Mouse (Mus musculus): Measurements from ENCODE around the gene Spty2d1. TPM values are rescaled to one million over a fixed set of nuclear protein-coding genes. Genes with fewer than 3 reads are reported as not detected.

The Spty2d1 gene
- polyA plus RNA-seq, 1 experiment from 2014 or later, result 12.3 TPM

DNA sequence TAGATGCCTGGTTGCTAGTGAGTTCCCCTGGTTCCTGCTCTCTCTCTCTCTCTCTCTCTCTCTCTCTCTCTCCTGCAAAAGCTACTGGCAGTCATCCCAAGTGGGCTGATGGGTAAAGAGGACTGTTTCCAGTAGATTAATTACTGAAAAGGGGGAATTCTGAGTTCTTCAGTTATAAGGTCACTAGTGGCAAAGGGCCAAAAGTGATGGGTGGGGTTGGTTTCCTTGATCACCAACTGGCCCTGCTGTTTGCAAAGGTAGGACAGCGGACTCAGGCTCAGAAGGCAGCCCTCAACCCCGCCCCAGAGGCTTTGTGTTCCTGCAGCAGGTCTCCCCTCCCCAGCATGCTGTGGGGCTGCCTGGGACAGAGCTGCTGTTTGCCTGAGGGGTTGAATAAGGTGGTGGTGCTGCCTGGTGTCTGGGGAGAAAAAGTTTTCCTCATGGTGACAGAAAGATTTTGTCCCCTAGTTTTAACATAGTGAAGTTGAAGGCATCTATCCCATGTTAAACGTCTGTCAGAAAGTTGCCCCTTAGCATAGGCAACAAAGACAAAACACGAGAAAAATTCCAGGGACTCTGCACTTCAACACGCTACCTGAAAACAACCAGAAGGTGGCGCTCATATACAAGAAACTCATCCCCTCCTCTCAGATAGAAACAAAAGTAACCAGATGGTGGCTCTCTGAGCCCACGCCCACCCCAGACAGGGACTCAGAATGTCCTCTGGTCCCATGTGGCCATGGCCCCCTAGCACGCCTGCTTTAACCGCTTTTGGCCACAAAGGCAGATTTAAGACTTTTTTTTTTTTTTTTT, 45.2 kb downstream of the Spty2d1 start:
- H3K9me3 ChIP-seq (ENCODE audit: control insufficient read depth, low read length), result no peaks in the 10 kb centered on the region
- no peaks in the 10 kb centered on the region for H3K36me3 ChIP-seq (ENCODE audit: control insufficient read depth, insufficient read depth, low read length)
- H3K27ac ChIP-seq (ENCODE audit: low read depth, low read length), result no peak overlapping the region
- no peak overlapping the region for H3K4me2 ChIP-seq (replicated peaks; ENCODE audit: low read depth, low read length)
- no peaks in the 10 kb centered on the region for H3K4me1 ChIP-seq (replicated peaks; ENCODE audit: control insufficient read depth, insufficient read depth, low read length)
- ATAC-seq (ENCODE audit: low FRiP score) (peak; percentile 84), DNase-seq (ENCODE audit: low spot score) (peak; percentile 90)
- peaks cover 3% of the 10 kb centered on the region; the same call in 1 of the 2 replicates for H3K27me3 ChIP-seq (ENCODE audit: control insufficient read depth, insufficient read depth, low read length)
- under 1% methylated on average over 9 of the region's 9 CpGs for WGBS
- no peak overlapping the region for H3K4me3 ChIP-seq (ENCODE audit: low read depth, low read length)
- 0 out of 2 replicates have a peak overlapping the region, but pooled peaks have one; percentile 4 for H3K9ac ChIP-seq (ENCODE audit: low read depth, low read length)

DNA sequence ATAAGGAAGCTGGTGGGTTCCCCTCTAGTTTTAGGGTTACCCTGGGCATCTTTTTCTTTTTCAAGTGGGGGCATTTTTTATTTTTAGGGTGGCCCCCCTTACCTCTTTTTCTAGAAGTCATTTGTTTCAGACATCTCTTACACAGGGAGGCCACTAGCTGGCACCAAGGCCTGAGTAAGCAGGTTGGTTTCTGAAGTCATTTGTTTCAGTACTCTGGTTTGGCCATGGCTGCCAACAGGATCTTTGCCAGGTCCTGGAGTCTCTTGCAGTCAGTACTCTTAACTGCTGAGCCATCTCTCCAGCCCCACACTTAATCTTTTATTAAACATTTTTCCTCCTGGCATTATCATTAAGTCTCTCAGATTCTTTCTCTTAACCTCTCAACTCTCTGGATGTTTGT, 46.1 kb downstream of the Spty2d1 start:
- Histone ChIP-seq H3K4me3 (ENCODE audit: low read depth, low read length) (no peak overlapping the region), H3K27me3 (ENCODE audit: control insufficient read depth, insufficient read depth, low read length) (peaks cover 3% of the 10 kb centered on the region; the same call in 1 of the 2 replicates), H3K9me3 (ENCODE audit: control insufficient read depth, low read length) (no peaks in the 10 kb centered on the region), H3K27ac (ENCODE audit: low read depth, low read length) (no peak overlapping the region), H3K9ac (ENCODE audit: low read depth, low read length) (no peak overlapping the region), H3K4me1 (replicated peaks; ENCODE audit: control insufficient read depth, insufficient read depth, low read length) (0 out of 2 replicates have a peak, but pooled peaks cover 4% of the 10 kb centered on the region), H3K36me3 (ENCODE audit: control insufficient read depth, insufficient read depth, low read length) (no peaks in the 10 kb centered on the region), H3K4me2 (replicated peaks; ENCODE audit: low read depth, low read length) (no peak overlapping the region)
- DNase-seq (ENCODE audit: low spot score), result no peak
- no peak for ATAC-seq (ENCODE audit: low FRiP score)

DNA sequence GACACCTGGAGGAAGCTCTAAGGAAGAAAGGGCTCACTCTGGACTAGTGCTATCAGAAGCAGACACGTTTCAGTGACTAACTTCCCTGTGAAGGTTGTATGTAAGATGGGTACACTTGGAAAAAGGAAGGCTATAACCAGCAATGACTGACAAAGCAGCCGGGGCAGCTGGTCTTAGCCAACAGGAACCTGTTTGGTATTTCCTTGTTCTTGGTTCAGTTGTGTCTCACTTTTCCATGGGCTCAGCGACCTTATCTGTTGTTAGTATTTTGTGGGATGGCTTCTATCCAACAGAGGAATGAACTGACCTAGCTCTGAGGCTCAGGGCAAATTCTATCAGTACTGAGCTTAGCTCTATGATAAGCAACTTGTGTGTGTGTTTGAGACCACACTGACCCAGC, 47.2 kb downstream of the Spty2d1 start:
- ATAC-seq (ENCODE audit: low FRiP score) (no peak), DNase-seq (ENCODE audit: low spot score) (no peak)
- peaks cover 3% of the 10 kb centered on the region; the same call in 1 of the 2 replicates for H3K27me3 ChIP-seq (ENCODE audit: control insufficient read depth, insufficient read depth, low read length)
- no peaks in the 10 kb centered on the region for H3K36me3 ChIP-seq (ENCODE audit: control insufficient read depth, insufficient read depth, low read length)
- no peak overlapping the region for H3K4me2 ChIP-seq (replicated peaks; ENCODE audit: low read depth, low read length)
- H3K4me3 ChIP-seq (ENCODE audit: low read depth, low read length), result no peak overlapping the region
- H3K9me3 ChIP-seq (ENCODE audit: control insufficient read depth, low read length), result no peaks in the 10 kb centered on the region
- WGBS, result 67% methylated on average over 3 of the region's 3 CpGs
- no peak overlapping the region for H3K27ac ChIP-seq (ENCODE audit: low read depth, low read length)
- H3K4me1 ChIP-seq (replicated peaks; ENCODE audit: control insufficient read depth, insufficient read depth, low read length), result 0 out of 2 replicates have a peak, but pooled peaks cover 4% of the 10 kb centered on the region
- no peak overlapping the region for H3K9ac ChIP-seq (ENCODE audit: low read depth, low read length)

DNA sequence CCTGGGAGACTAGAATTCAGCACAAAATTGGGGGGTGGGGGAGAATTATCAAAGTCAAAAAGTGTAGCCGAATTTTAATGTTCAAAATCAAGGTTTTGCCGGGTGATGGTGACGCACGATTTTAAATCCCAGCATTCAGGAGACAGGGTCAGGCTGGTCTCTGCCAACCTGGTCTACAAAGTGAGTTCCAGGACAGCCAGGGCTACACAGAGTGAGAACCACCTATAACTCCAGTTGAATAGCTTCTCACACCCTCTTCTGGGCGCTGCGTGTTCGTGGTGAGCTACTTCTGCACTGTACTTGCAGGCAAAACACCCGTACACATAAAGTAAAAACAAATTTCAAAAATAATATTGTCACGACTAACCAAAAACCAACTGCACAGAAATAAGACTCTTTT, 49.4 kb downstream of the Spty2d1 start:
- peak overlapping the region; percentile 72 for H3K4me3 ChIP-seq (ENCODE audit: low read depth, low read length)
- ATAC-seq (ENCODE audit: low FRiP score) (0 out of 2 replicates have a peak, but pooled peaks have one; percentile 27), DNase-seq (ENCODE audit: low spot score) (peak; percentile 13)
- H3K27me3 ChIP-seq (ENCODE audit: control insufficient read depth, insufficient read depth, low read length), result peaks cover 3% of the 10 kb centered on the region; the same call in 1 of the 2 replicates
- H3K36me3 ChIP-seq (ENCODE audit: control insufficient read depth, insufficient read depth, low read length), result 0 out of 2 replicates have a peak, but pooled peaks cover 4% of the 10 kb centered on the region
- no peak overlapping the region for H3K27ac ChIP-seq (ENCODE audit: low read depth, low read length)
- H3K4me2 ChIP-seq (replicated peaks; ENCODE audit: low read depth, low read length), result peak overlapping the region; percentile 78
- 20% methylated on average over 9 of the region's 9 CpGs for WGBS
- H3K9me3 ChIP-seq (ENCODE audit: control insufficient read depth, low read length), result no peaks in the 10 kb centered on the region
- H3K9ac ChIP-seq (ENCODE audit: low read depth, low read length), result peak overlapping the region; percentile 81
- H3K4me1 ChIP-seq (replicated peaks; ENCODE audit: control insufficient read depth, insufficient read depth, low read length), result 0 out of 2 replicates have a peak, but pooled peaks cover 4% of the 10 kb centered on the region

DNA sequence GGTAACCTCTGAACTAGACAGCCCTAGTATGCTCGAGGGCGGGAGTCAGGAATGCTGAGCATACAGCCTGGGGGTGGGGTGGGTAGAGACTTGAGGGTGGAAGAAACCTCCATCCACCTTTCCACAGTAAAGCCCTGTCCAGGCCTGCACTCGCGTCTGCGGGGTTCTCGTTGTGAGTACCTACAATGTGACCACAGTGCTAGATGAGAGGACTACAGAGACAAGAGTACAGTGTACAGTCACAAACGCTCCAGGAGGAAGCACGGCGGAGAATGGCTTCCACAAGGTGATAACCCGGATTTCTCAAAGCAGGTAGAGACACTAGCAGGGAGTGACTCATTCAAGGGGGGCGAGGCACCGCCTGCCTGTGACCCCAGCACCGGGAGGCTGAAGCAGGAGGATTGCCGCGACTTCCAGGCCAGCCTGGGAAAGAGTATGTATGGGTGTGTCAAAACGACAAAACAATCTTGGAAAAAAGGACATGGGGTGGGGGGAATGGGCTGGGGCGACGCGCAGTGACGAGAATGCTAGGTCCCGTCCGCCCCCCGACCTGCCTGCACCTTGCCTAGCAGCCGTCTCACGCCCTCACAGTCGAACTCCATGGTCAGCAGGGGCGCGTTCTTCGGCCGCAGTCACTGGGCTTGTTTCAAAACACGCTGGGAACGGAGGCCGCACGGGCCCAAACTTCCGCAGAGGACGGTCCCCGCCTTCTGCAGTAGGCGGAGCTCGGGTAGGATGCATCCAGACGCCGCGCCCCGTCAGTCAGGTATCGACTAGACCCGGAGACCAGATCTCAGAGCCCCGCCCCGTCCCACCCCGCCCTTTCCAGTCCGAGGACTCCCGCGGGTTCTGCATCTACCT, 50.1 kb downstream of the Spty2d1 start, which contains the start of gene Uevld:
Uevld (minus strand) TSS at position 697 of the 861 bp plus-strand sequence.
- Histone ChIP-seq H3K4me1 (replicated peaks; ENCODE audit: control insufficient read depth, insufficient read depth, low read length) (0 out of 2 replicates have a peak, but pooled peaks cover 4% of the 10 kb centered on the region), H3K9ac (ENCODE audit: low read depth, low read length) (peak within 1 kb of the TSS; percentile 81), H3K4me2 (replicated peaks; ENCODE audit: low read depth, low read length) (peak within 1 kb of the TSS; percentile 78), H3K27ac (ENCODE audit: low read depth, low read length) (no peak within 1 kb of the TSS), H3K4me3 (ENCODE audit: low read depth, low read length) (peak within 1 kb of the TSS; percentile 72), H3K36me3 (ENCODE audit: control insufficient read depth, insufficient read depth, low read length) (0 out of 2 replicates have a peak, but pooled peaks cover 4% of the 10 kb centered on the region), H3K9me3 (ENCODE audit: control insufficient read depth, low read length) (no peaks in the 10 kb centered on the region), H3K27me3 (ENCODE audit: control insufficient read depth, insufficient read depth, low read length) (peaks cover 3% of the 10 kb centered on the region; the same call in 1 of the 2 replicates)
- ATAC-seq (ENCODE audit: low FRiP score) (peak; percentile 92), DNase-seq (ENCODE audit: low spot score) (peak; percentile 94)
- under 1% methylated on average over 49 of the region's 51 CpGs for WGBS

Other genes starting within 250 kb of the Spty2d1 start
- 17.4 and 26.1 TPM in 2 replicates for gene Hps5, start 212.3 kb downstream of the Spty2d1 start, polyA plus RNA-seq (2014; fragmentation: Nextera tagmentation; extraction: Ambion mirVana)
- 53.5 and 58.0 TPM in 2 replicates for gene Gtf2h1, start 212.3 kb downstream of the Spty2d1 start, polyA plus RNA-seq (2014; fragmentation: Nextera tagmentation; extraction: Ambion mirVana)
- gene Ldha, start 166.9 kb downstream of the Spty2d1 start, polyA plus RNA-seq (2014; fragmentation: Nextera tagmentation; extraction: Ambion mirVana), result 1,356 and 1,601 TPM in 2 replicates
- not detected in 2 replicates for gene Ldhc, start 147.2 kb downstream of the Spty2d1 start, polyA plus RNA-seq (2014; fragmentation: Nextera tagmentation; extraction: Ambion mirVana)
- gene Tsg101, start 88.4 kb downstream of the Spty2d1 start, polyA plus RNA-seq (2014; fragmentation: Nextera tagmentation; extraction: Ambion mirVana), result 372 and 380 TPM in 2 replicates
- gene Uevld, start 49.9 kb downstream of the Spty2d1 start, polyA plus RNA-seq (2014; fragmentation: Nextera tagmentation; extraction: Ambion mirVana), result 11.3 and 13.1 TPM in 2 replicates
- not detected in 2 replicates for gene Gm9999, start 24.8 kb downstream of the Spty2d1 start, polyA plus RNA-seq (2014; fragmentation: Nextera tagmentation; extraction: Ambion mirVana)
- gene Tmem86a, start 42.2 kb upstream of the Spty2d1 start, polyA plus RNA-seq (2014; fragmentation: Nextera tagmentation; extraction: Ambion mirVana), result 8.7 and 10.4 TPM in 2 replicates
- gene Ptpn5, start 125.3 kb upstream of the Spty2d1 start, polyA plus RNA-seq (2014; fragmentation: Nextera tagmentation; extraction: Ambion mirVana), result 27.9 and 28.2 TPM in 2 replicates
- gene Mrgpra6, start 196.5 kb upstream of the Spty2d1 start, polyA plus RNA-seq (2014; fragmentation: Nextera tagmentation; extraction: Ambion mirVana), result not detected in 2 replicates
- gene Mrgpra9, start 244.4 kb upstream of the Spty2d1 start, polyA plus RNA-seq (2014; fragmentation: Nextera tagmentation; extraction: Ambion mirVana), result not detected in 2 replicates

Data from hindbrain, embryonic 11.5 days (tissue).